Comparison of ENCODE assay signal across 8 mouse cellular contexts in the genomic region with DNA sequence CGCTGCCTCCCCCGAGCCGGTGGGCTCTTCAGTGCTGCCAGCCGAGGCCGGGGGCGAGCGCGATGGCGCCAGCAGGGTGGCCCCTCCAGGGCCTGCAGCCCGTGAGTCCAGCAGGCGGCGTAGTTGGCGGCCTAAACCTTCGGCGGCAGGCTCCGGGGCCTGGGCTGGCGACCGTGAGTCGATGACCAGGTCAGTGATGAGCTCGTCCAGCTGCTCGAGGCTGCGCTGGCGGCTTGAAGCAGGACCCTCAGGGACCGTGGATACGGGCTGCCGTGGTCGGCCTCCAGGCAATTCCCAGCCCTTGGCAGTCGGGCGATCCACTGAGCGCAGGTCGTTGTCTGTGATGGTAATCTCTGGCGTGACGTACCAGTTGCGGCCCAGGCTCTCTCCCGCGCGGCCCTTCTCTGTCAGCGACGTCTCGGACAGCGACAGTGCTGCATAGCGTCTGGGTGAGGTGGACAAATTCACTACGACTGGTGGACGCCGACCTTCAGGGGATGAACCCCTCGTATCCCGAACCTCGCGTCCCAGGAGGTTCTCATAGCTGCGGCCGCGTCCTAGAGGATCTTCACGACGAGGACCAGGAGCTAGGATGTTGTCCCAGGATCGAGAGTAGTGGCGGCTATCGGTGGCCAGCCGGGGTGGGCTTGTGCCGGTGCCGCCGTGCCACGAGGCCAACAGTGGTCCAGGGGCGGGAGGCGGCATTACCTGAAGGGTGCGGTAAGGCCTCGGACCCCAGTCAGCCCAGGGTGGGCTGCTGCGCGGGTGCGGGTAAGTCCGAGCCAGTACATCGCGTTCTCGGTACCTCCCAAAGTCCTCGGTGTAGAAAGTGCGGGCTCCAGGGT. TPM values are rescaled to one million over a fixed set of nuclear protein-coding genes. Genes with fewer than 3 reads are reported as not detected.
DNase-seq lines count a peak whose midpoint lies in the region; ATAC-seq and TF ChIP-seq lines count a peak whose summit lies in the region.

No protein-coding gene starts in this region.

- WGBS in cerebellum, adult 2 months, result 12% methylated on average over 75 of the region's 75 CpGs
- WGBS in forebrain, embryonic 13.5 days, result 4% methylated on average over 75 of the region's 75 CpGs
- WGBS in limb, embryonic 13.5 days, result 4% methylated on average over 75 of the region's 75 CpGs

- H3K4me1 ChIP-seq in cerebellum, adult 2 months (ENCODE audit: control insufficient read depth, insufficient read depth, low read length), result peaks cover 60% of the 10 kb centered on the region
- peaks cover 71% of the 10 kb centered on the region for H3K4me1 ChIP-seq in forebrain, embryonic 13.5 days
- H3K4me1 ChIP-seq in limb, embryonic 13.5 days, result peaks cover 85% of the 10 kb centered on the region

- peak; percentile 47 for DNase-seq in left cerebral cortex, postnatal 4 days
- DNase-seq in left cerebral cortex, adult 9 months (ENCODE audit: low spot score in 2 of 2), result no peak
- DNase-seq in cerebellum, adult 2 months, result peak; percentile 54 to 78
- DNase-seq in splenic B cell, adult 2 months (ENCODE audit: low read depth, low spot score), result peak; percentile 35
- DNase-seq in T-cell, adult 2 months (ENCODE audit: low spot score), result no peak

- H3K4me2 ChIP-seq in forebrain, embryonic 13.5 days, result peak overlapping the region; percentile 49
- peak overlapping the region; percentile 58 for H3K4me2 ChIP-seq in limb, embryonic 13.5 days (replicated peaks)

- peak overlapping the region; percentile 96 for H3K27ac ChIP-seq in cerebellum, adult 2 months (ENCODE audit: insufficient read depth, low read length)
- no peak overlapping the region for H3K27ac ChIP-seq in forebrain, embryonic 13.5 days
- H3K27ac ChIP-seq in limb, embryonic 13.5 days, result no peak overlapping the region

- ATAC-seq in forebrain, embryonic 13.5 days, result no peak
- ATAC-seq in limb, embryonic 13.5 days (ENCODE audit: low FRiP score, low read depth), result no peak
- no peak for ATAC-seq in erythroblast, adult 5-6 weeks (replicated peaks; ENCODE audit: low FRiP score, poor library complexity, severe bottlenecking)

- H3K27me3 ChIP-seq in cerebellum, adult 2 months (ENCODE audit: control insufficient read depth, insufficient read depth, low read length), result no peaks in the 10 kb centered on the region
- peaks cover 59% of the 10 kb centered on the region for H3K27me3 ChIP-seq in forebrain, embryonic 13.5 days
- peaks cover 56% of the 10 kb centered on the region for H3K27me3 ChIP-seq in limb, embryonic 13.5 days
- H3K27me3 ChIP-seq in splenic B cell, adult 2 months (ENCODE audit: control insufficient read depth, insufficient read depth, low read length, poor library complexity, severe bottlenecking), result no peaks in the 10 kb centered on the region

- H3K36me3 ChIP-seq in forebrain, embryonic 13.5 days (ENCODE audit: poor library complexity, severe bottlenecking), result peaks cover under 1% of the 10 kb centered on the region
- peaks cover 6% of the 10 kb centered on the region for H3K36me3 ChIP-seq in limb, embryonic 13.5 days
- no peaks in the 10 kb centered on the region; the same call in 1 of the 2 replicates for H3K36me3 ChIP-seq in splenic B cell, adult 2 months (ENCODE audit: control insufficient read depth, insufficient read depth, low read length, poor library complexity, severe bottlenecking)

- no peak for TF ChIP-seq CTCF in cerebellum, adult 2 months (IDR thresholded peaks at IDR 0.05; ENCODE audit: borderline replicate concordance, insufficient read depth, low read depth, low read length)

- peak overlapping the region; percentile 70 for H3K4me3 ChIP-seq in cerebellum, adult 2 months (replicated peaks; ENCODE audit: insufficient read depth, low read depth, low read length)
- peak overlapping the region; percentile 27 for H3K4me3 ChIP-seq in forebrain, embryonic 13.5 days
- peak overlapping the region; percentile 35 for H3K4me3 ChIP-seq in limb, embryonic 13.5 days

- intact Hi-C loops in left cerebral cortex, postnatal 4 days (cut with DNase I), result no loop called here

- no peaks in the 10 kb centered on the region for H3K9me3 ChIP-seq in forebrain, embryonic 13.5 days (replicated peaks)
- H3K9me3 ChIP-seq in limb, embryonic 13.5 days, result no peaks in the 10 kb centered on the region

- no peak for TF ChIP-seq POLR2A in cerebellum, adult 2 months (IDR thresholded peaks at IDR 0.05; ENCODE audit: borderline replicate concordance, insufficient read depth, low read length)

- H3K9ac ChIP-seq in forebrain, embryonic 13.5 days, result 0 out of 2 replicates have a peak overlapping the region, but pooled peaks have one; percentile 30
- H3K9ac ChIP-seq in limb, embryonic 13.5 days, result peak overlapping the region; percentile 45

RNA-seq across cellular contexts. Expression of a gene that starts 3.1 kb away (rescaled TPM):
- total RNA-seq in left cerebral cortex, postnatal 4 days (2021), result 10 to 100 TPM; 77.1 to 79.5 TPM
- 176 and 186 TPM in 2 replicates for polyA plus RNA-seq in cerebellum, adult 2 months (2012; rRNA removed)
- 179 and 189 TPM in 2 replicates for polyA plus RNA-seq in forebrain, embryonic 13.5 days (2015; fragmentation: Nextera tagmentation; extraction: Ambion mirVana)
- polyA plus RNA-seq in limb, embryonic 13.5 days (2015; fragmentation: Nextera tagmentation; extraction: Ambion mirVana), result 163 and 177 TPM in 2 replicates
- total RNA-seq in erythroblast, adult 5-6 weeks (2015; ENCODE audit: low replicate concordance), result 0.96 and 7.1 TPM in 2 replicates
- 2.1 TPM in 1 of 2 replicates, not detected in the other for total RNA-seq in erythroblast, adult 5-6 weeks (2017; ENCODE audit: low replicate concordance)

RNA-seq across cellular contexts. Expression of a gene that starts 3.4 kb away (rescaled TPM):
- total RNA-seq in left cerebral cortex, postnatal 4 days (2021), result 10 to 100 TPM; 49.0 to 59.4 TPM
- 257 and 312 TPM in 2 replicates for polyA plus RNA-seq in cerebellum, adult 2 months (2012; rRNA removed)
- polyA plus RNA-seq in forebrain, embryonic 13.5 days (2015; fragmentation: Nextera tagmentation; extraction: Ambion mirVana), result 2.2 and 3.4 TPM in 2 replicates
- polyA plus RNA-seq in limb, embryonic 13.5 days (2015; fragmentation: Nextera tagmentation; extraction: Ambion mirVana), result 0.85 and 1.0 TPM in 2 replicates
- 0.63 TPM in 1 of 2 replicates, not detected in the other for total RNA-seq in erythroblast, adult 5-6 weeks (2015; ENCODE audit: low replicate concordance)
- total RNA-seq in erythroblast, adult 5-6 weeks (2017; ENCODE audit: low replicate concordance), result not detected in 2 replicates

RNA-seq across cellular contexts. Expression of a gene that starts 3.5 kb away (rescaled TPM):
- 1 to 10 TPM; 1.8 to 2.9 TPM for total RNA-seq in left cerebral cortex, postnatal 4 days (2021)
- 3.0 and 4.4 TPM in 2 replicates for polyA plus RNA-seq in cerebellum, adult 2 months (2012; rRNA removed)
- 3.1 and 4.2 TPM in 2 replicates for polyA plus RNA-seq in forebrain, embryonic 13.5 days (2015; fragmentation: Nextera tagmentation; extraction: Ambion mirVana)
- polyA plus RNA-seq in limb, embryonic 13.5 days (2015; fragmentation: Nextera tagmentation; extraction: Ambion mirVana), result 4.9 and 5.8 TPM in 2 replicates
- 2.5 and 7.1 TPM in 2 replicates for total RNA-seq in erythroblast, adult 5-6 weeks (2015; ENCODE audit: low replicate concordance)
- total RNA-seq in erythroblast, adult 5-6 weeks (2017; ENCODE audit: low replicate concordance), result 4.3 and 4.5 TPM in 2 replicates

RNA-seq across cellular contexts. Expression of a gene that starts 20.5 kb away (rescaled TPM):
- total RNA-seq in left cerebral cortex, postnatal 4 days (2021), result 100 to 1,000 TPM; 154 to 155 TPM
- 345 and 350 TPM in 2 replicates for polyA plus RNA-seq in cerebellum, adult 2 months (2012; rRNA removed)
- 383 and 401 TPM in 2 replicates for polyA plus RNA-seq in forebrain, embryonic 13.5 days (2015; fragmentation: Nextera tagmentation; extraction: Ambion mirVana)
- 330 TPM in 2 replicates for polyA plus RNA-seq in limb, embryonic 13.5 days (2015; fragmentation: Nextera tagmentation; extraction: Ambion mirVana)
- 27.3 and 50.2 TPM in 2 replicates for total RNA-seq in erythroblast, adult 5-6 weeks (2015; ENCODE audit: low replicate concordance)
- total RNA-seq in erythroblast, adult 5-6 weeks (2017; ENCODE audit: low replicate concordance), result 32.2 and 32.9 TPM in 2 replicates

RNA-seq across cellular contexts. Expression of a gene that starts 30.1 kb away (rescaled TPM):
- 10 to 100 TPM; 85.9 to 87.1 TPM for total RNA-seq in left cerebral cortex, postnatal 4 days (2021)
- 161 and 172 TPM in 2 replicates for polyA plus RNA-seq in cerebellum, adult 2 months (2012; rRNA removed)
- 71.7 and 72.5 TPM in 2 replicates for polyA plus RNA-seq in forebrain, embryonic 13.5 days (2015; fragmentation: Nextera tagmentation; extraction: Ambion mirVana)
- polyA plus RNA-seq in limb, embryonic 13.5 days (2015; fragmentation: Nextera tagmentation; extraction: Ambion mirVana), result 76.9 and 83.8 TPM in 2 replicates
- 18.1 and 22.4 TPM in 2 replicates for total RNA-seq in erythroblast, adult 5-6 weeks (2015; ENCODE audit: low replicate concordance)
- total RNA-seq in erythroblast, adult 5-6 weeks (2017; ENCODE audit: low replicate concordance), result 11.8 and 29.1 TPM in 2 replicates

Comparison
In these comparisons a context has a peak if more than half of its experiments do, and no peak if none do; other contexts are left out.
1. DNase-seq: peak in left cerebral cortex, postnatal 4 days (single experiment), cerebellum, adult 2 months (2 of 2) and splenic B cell, adult 2 months (single experiment); none in left cerebral cortex, adult 9 months (0 of 2) and T-cell, adult 2 months (single experiment).
2. RNA of a gene that starts 3.4 kb away (polyA plus RNA-seq): 257 to 312 TPM in cerebellum, adult 2 months; 2.2 to 3.4 TPM in forebrain, embryonic 13.5 days and 0.85 to 1.0 TPM in limb, embryonic 13.5 days; every median in the first group is over 10 times any median in the second.
3. Peak in every context shown above with its lines, with median percentiles within 50 percentile points of each other: H3K4me3 ChIP-seq.